Mouse (Mus musculus) heart, adult 8-10 months (tissue): Measurements from ENCODE around the gene Cop1. TPM values are rescaled to one million over a fixed set of nuclear protein-coding genes. Genes with fewer than 3 reads are reported as not detected.

Experiments
- microRNA-seq: library from miRNA; unstranded; fragments of <30 nt; microRNA quantifications from one replicate; pipeline ENCODE4 v1.2.0, GENCODE M21; 2022
- total RNA-seq, 4 experiments: library from RNA; stranded (reverse); gene quantifications; 2 replicates each; pipeline ENCODE4 v1.2.4; 2022

Gene Cop1
- total RNA-seq, 4 experiments from 2014 or later, result 107 to 139 (median 124) TPM

Small RNAs within 50 kb of the gene (microRNA-seq; reads per million reads assigned to microRNA genes)
- gene Mir1843b, result 149 reads per million, percentile 64 among the genes with 10 or more reads in this experiment
